Mouse (Mus musculus) ovary, postnatal 10 days (tissue): Measurements from ENCODE around the gene Fam168a.
"Not testable (repeated sequence)": the region's sequence is repeated elsewhere in the genome, so short reads cannot be mapped to it uniquely, and the experiment has no call there.

Experiments used
- DNase-seq: peaks from one replicate; pipeline ENCODE4 v3.0.0; 2022; ENCODE audit warnings: low spot score

Fam168a gene

GRCm38 (mm10) chr7:100842175-100842574 is 135.7 kb downstream of the Fam168a start:
- no peak for DNase-seq

GRCm38 (mm10) chr7:100843866-100844265 is 137.4 kb downstream of the Fam168a start:
- DNase-seq: no peak

DNA sequence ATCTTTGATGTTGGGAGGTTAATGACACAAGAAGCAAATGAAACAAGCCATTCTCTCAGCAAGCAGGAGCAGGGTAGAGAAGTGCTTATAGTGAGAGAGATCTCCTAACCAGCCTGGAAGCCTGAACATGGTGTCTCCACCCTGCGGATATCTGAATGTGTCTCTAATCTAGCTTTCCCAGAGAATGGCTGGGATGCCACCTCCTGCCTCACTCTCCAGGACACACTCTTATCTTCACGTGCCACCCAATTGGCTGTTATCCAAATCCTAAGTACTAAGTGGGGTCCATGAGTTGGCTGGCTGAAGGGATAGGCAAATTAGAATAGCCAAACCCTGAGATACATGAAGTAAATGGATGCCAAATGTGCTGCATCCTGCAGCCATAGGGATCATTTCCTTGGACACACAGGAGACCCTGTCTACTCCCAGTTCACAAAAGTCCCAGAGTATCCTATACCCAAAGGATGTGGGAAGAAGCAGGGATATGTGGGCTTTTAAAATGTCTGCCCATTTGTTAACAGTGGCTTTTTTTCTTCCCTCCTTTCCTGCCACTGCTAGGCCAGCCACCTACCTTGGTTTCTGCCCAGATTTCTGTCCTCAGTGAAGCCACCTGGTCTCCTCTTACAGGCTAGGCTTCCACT is 138.1 kb downstream of the Fam168a start:
- DNase-seq: no peak

DNA sequence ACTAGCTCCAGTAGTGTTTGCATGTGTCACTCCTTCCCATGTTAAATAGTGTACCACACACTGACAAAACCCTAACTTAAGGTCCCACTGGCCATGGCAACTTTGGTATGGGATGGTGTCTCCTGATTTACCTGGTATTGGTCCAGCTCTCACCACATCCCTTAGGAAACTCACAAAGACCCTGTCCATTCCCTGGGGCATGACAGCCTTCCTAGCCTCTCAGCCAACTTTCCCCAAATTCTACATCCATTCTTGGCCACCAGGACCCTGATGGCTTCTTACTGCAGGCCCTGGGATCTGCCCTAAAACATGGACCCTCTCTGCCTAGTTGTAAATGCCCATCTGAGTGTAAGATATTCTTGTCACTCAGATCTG is 138.6 kb downstream of the Fam168a start:
- no peak for DNase-seq

DNA sequence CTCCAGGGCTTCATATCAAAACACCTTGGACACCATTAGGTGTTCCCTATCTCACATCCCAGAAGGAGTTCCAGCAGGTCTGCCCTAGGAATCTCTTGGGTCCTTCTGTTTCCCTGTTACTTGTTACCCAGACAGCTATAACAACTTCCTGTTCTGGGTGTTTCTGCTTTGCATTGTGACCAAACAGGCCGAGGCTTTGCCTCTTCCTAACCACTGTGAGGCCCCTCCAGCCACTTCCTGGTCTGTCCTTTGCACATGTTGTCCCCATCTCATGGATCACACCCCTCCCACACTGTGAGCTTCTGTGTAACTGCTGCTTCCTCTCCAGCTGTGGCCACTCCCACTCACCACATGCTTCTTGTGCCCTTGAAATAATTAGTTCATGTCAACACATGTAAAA is 139.0 kb downstream of the Fam168a start:
- DNase-seq: no peak

DNA sequence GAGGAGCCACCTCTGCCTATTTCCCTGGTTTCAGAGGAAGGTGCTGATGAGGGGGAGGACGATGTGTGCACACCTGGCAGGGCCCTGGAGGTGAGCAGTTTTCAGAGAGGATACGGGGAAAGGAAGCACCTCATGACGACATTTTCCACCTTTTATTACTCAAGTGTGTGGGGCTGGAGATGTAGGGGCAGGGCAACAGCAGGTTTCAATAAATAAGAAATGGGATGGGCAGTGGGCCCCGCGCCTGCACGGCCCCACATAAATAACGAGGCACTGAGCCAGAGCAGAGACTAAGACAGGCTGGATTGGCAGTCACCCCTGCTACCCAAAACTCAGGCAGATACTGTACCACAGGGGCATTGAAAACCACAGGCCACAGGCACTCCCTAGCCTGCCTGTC is 139.6 kb downstream of the Fam168a start:
- not testable (repeated sequence) for DNase-seq

- DNase-seq: no peak
These were observed 140.7 kb downstream of the Fam168a start for GRCm38 (mm10) chr7:100847131-100847530.

DNA sequence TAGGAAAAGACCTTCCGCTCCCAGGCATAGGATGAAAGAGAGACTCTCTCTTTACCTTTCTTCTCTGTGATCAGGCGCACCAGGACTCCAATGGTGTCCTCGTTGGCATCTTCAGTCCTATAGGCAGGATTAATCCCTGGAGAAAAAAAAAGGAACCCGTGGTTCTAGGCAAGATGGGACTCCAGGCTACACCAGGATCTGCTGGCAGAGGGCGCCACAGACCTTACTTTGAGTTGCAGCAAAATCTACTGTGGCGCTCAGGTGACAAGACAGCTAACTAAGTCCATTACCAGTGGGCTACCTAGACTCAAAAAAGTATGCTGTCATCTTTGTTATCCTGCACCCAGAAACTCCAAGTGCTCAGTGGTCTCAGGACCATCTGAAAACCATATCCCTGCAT is 142.3 kb downstream of the Fam168a start:
- DNase-seq: peak; percentile 41

DNA sequence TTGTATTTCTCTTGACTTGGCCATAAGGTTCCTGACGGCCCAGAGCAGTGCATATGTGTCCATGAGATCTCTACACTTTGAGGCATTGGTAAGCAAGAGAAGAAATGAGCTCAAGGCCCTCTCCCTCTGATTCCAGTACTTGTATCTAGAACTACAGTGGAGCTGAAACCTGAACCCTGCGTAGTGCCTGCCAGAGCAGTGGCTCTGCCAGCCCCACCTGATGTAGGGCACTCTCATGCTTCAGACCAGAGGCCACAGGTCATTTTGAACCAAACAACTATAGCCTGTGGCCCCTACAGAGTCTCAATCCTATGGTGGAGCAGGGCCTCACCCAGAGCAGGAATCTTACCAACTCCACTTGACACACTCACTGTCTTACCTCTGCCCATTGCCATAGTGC is 143.1 kb downstream of the Fam168a start:
- DNase-seq: no peak

DNA sequence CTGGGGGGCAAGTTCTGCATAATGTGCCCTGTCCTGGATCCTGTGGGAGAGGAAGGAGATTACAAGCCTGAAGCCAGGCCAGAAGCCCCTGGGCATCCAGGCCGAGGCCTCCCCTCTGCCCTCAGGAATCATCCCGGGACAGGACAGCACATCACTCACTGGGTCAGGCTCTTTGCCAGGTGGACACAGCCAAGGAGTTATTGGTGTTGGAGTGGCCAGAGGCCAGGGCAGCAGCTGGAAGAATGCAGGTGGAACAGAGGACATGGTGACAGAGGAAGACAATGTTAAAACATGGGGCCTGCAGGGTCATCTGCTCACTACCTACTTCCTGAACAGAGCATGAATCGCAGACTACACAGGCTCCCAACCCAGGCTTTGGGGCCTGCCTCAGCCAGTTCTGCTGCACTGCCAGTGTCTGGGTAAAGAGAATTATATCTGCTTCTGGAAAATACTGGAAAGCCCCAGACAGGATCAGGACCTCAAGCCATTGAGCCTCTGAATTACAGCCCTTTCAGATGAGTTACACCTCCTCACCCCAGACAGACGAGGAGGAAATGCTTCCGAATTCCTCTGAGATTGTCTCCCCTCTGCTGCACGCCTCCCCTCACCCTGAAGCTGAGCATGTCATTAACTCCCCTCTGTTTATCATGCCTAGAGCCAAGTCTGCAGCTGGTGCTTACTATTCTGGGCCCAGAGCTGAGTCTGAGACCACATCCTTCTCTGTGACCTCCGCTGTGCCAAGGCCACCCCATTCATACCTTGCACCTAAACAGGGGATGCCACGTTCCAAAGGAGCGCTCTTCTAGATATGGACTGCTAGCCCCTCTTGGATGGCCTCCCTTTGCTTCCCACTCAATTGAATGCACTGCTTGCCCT is 145.3 kb downstream of the Fam168a start:
- no peak for DNase-seq

- no peak for DNase-seq
These were observed 147.0 kb downstream of the Fam168a start for GRCm38 (mm10) chr7:100853396-100853795.

GRCm38 (mm10) chr7:100854137-100854814 is 147.8 kb downstream of the Fam168a start:
- DNase-seq: no peak

GRCm38 (mm10) chr7:100854861-100855260 is 148.4 kb downstream of the Fam168a start:
- DNase-seq: no peak

DNA sequence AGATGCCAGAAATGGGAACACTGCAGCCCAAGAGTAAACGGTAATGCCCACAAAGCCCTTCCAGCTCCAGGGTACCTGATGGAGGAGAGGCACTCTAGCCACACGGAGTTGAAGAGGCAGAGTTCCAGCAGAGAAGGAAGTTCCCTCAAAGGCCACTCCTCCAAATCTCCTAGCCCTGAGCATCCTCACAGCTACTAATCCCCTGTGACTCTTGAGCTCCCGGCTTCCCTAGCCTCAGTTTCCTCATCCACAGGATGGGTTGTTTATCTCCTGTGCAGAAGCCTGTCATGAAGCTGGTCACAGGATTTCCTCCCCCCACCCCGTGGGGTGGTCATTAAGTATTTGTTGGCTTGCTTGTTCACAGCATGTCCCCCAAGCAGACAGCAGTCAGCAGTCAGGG is 148.9 kb downstream of the Fam168a start:
- DNase-seq: no peak

DNA sequence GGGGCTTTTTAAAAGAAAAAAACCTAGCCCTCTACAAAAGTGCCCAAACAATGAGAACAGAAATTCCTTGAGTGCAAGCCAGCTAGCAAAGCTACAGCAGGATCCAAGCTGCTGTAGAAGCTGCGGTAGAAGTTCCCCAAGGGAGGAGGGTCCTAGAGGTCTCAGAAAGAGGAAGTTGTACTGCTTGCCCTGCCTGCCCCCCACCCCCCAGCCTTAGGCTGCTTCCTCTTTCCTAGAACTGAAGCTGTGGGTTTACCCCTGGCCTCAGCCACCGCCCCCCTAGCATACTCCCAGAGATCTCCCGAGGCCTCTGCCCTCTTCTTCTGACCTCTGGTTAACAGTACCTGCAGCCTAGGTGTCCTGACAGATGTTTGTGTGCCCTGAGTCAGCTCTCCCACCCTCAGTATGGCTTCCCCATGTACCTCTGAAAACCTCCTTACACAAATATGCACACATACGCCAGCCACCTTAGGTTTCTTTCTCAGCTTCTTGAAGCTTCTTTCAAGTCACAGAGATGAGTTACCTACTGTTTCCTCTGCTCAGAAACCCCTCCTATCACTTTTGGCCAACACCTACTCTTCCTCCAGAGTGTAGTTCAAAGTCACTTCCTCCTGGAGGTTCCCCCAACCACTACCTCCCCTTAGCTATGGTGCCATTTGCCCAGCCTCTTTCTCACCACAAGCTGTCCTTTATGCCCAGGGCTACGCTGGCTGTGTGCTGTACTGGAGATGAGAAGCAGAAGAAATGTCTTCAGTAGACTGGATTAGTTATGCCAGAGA is 149.5 kb downstream of the Fam168a start:
- DNase-seq: no peak

GRCm38 (mm10) chr7:100860450-100860849 is 154.0 kb downstream of the Fam168a start:
- DNase-seq: no peak

DNA sequence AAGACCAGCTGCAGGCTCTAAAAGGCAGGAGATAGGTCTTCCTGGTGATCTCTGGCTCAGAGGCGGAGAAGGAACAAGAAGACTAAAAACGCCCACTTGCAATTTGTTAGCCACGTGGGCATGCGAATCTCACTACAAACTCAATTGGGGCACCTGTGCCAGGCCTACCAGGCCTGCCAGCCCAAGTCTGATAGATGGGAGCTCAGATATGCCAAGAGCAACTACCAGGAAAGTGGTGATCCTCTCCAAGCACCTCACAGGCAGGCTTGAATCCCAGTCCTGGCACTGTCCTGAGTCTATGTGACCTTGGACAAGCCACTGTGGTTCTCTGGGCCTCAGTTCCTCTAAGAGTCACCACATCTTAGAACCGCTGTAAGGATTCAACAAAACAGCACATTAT is 154.8 kb downstream of the Fam168a start:
- no peak for DNase-seq

DNA sequence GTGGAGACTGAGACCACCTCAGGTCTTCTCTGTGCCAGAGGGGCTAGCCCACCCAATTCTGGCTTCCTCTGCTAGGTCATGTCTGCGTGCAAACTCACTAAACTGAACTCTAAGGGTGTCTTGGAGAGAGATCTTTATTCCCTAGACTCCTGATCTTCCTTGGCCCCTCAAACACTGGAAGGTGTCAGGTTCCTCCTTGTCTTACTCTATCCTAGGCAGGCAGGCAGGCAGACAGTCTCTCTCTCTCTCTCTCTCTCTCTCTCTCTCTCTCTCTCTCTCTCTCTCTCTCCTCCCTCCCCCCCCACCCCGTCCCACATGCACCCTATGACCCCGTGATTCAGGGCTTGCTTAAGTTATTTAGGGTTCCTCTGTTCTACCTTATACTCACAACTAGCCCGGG is 155.9 kb downstream of the Fam168a start:
- DNase-seq: no peak

GRCm38 (mm10) chr7:100862828-100863638 is 156.6 kb downstream of the Fam168a start, which contains the start of gene Relt:
Gene Relt, minus strand, starts transcription at chr7:100863446.
- DNase-seq: peak; percentile 81

DNA sequence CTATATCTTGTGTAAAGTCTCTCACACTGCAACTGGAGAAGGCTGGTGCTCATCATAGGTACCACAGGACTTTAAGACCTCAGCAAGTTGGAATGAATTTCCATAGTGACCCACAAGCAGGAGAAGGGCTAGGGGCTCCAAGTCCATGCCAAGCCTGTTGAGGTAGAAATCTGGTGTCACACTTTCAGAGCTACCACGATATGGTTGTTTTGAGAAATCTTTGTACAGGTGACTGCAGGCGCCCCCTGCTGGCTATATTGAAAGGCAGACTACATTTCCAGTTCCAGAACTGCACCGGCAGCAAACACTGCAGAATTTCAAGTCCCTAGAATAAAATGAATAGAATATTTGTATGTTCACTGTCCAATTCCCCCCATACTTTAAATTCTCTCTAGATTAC is 160.2 kb downstream of the Fam168a start:
- DNase-seq: no peak

- DNase-seq: no peak
These were observed 161.1 kb downstream of the Fam168a start for GRCm38 (mm10) chr7:100867561-100867960.
